Mouse (Mus musculus): ENCODE data around the gene Nedd4. TPM values are rescaled to one million over a fixed set of nuclear protein-coding genes. Genes with fewer than 3 reads are reported as not detected.

Gene Nedd4
- polyA plus RNA-seq, 1 experiment from 2014 or later: 451 TPM

DNA sequence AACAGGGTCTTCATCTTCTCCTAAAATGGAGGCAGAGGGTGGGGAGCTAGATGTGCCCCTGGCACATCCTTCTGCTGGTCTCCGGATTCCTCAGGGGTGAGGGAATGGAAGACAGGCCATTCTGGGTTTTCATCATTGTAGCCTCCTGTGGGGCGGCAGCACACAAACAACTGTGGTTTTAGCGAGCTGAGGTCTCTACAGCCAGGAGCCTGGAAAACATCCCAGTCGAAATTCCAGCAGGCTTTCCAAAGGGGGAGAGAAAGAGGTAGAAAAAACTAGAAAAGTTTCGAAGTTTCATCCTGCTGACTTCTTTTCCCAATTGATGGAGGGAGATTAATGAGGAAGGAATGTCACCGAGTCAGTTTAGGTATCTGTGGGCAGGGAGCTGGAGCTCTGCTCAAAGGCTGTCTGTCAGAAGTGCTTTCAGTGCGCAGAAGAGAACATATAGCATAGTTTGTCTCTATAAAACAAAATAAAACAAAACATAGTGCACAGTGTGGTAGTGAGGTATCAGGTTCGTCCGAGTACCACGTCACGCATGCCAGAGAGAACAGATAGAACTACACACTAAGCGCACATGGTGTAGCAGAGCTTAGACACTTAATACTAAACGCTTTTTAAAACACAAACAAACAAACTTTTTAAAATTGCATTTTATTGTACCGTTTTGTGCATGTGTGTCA, 128.5 kb downstream of the Nedd4 start:
- H3K4me1 ChIP-seq: no peaks in the 10 kb centered on the region
- no peak overlapping the region for H3K27ac ChIP-seq
- H3K36me3 ChIP-seq (replicated peaks): no peaks in the 10 kb centered on the region
- H3K27me3 ChIP-seq (replicated peaks): no peaks in the 10 kb centered on the region
- H3K9me3 ChIP-seq: no peaks in the 10 kb centered on the region
- no peak overlapping the region for H3K4me3 ChIP-seq
- no peak overlapping the region for H3K9ac ChIP-seq
- ATAC-seq (replicated peaks): no peak
- 56% methylated on average over 14 of the region's 14 CpGs for WGBS
- no peak overlapping the region for H3K4me2 ChIP-seq

- no peak for ATAC-seq (replicated peaks)
- H3K36me3 ChIP-seq (replicated peaks): no peaks in the 10 kb centered on the region
- H3K27me3 ChIP-seq (replicated peaks): no peaks in the 10 kb centered on the region
- WGBS: 48% methylated on average over 10 of the region's 10 CpGs
- H3K4me1 ChIP-seq: no peaks in the 10 kb centered on the region
- no peak overlapping the region for H3K9ac ChIP-seq
- H3K9me3 ChIP-seq: no peaks in the 10 kb centered on the region
- H3K27ac ChIP-seq: no peak overlapping the region
- H3K4me3 ChIP-seq: no peak overlapping the region
- H3K4me2 ChIP-seq: no peak overlapping the region
Measured at GRCm38 (mm10) chr9:72791213-72791582, 129.1 kb downstream of the Nedd4 start.

- Histone ChIP-seq H3K9ac (no peak overlapping the region), H3K4me1 (no peaks in the 10 kb centered on the region), H3K36me3 (replicated peaks) (no peaks in the 10 kb centered on the region), H3K4me3 (no peak overlapping the region), H3K27me3 (replicated peaks) (no peaks in the 10 kb centered on the region), H3K27ac (no peak overlapping the region), H3K9me3 (no peaks in the 10 kb centered on the region), H3K4me2 (peak overlapping the region; percentile 4; the same call in 1 of the 2 replicates)
- WGBS: 11% methylated on average over 6 of the region's 6 CpGs
- no peak for ATAC-seq (replicated peaks)
Measured at GRCm38 (mm10) chr9:72791681-72792080, 129.5 kb downstream of the Nedd4 start.

DNA sequence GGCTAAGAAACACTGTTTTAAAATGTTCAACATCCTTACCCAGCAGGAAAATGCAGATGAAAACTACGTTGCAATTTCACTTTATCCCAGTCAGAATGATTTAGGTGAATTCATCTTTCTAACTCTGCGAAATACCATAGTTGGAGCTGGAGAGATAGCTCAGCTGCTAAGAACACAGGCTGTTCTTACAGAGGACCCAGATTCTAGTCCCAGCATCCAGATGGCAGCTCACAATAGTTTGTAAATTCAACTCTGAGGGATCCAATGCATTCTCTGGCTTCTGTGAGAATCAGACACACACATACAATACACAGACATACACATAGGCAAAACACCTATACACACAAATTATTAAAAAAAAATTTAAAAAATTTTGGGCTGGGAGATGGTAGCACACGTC, 133.1 kb downstream of the Nedd4 start:
- Histone ChIP-seq H3K4me3 (no peak overlapping the region), H3K36me3 (replicated peaks) (no peaks in the 10 kb centered on the region), H3K9ac (no peak overlapping the region), H3K27ac (no peak overlapping the region), H3K9me3 (no peaks in the 10 kb centered on the region), H3K4me2 (no peak overlapping the region), H3K4me1 (no peaks in the 10 kb centered on the region), H3K27me3 (replicated peaks) (no peaks in the 10 kb centered on the region)
- ATAC-seq (replicated peaks): no peak
- 86% methylated on average over 3 of the region's 3 CpGs for WGBS

DNA sequence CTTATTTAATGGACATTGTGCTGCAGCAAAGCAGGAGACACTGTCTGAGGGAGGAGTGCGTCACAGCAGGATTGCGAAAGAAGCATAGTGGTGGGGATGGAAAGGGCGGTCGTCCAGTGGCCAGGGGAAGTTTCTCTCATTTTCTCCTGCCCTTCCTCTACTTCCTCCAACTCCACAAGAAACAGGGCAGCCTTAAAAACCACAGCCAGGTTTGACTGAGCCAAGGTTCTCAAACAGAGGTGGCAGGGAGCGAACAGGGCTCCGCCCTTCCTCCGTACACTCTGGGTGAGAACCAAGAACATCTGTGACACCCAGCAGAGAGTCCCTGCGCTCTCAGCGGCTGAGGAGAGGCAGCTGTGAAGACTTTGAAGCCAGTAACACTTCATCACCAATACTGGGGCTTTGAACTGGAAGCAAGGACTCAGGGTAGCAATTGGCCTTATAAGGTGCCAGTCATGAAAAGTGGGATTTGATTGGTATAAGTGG, 135.0 kb downstream of the Nedd4 start:
- no peaks in the 10 kb centered on the region for H3K27me3 ChIP-seq (replicated peaks)
- no peak overlapping the region for H3K4me2 ChIP-seq
- no peak overlapping the region for H3K4me3 ChIP-seq
- H3K36me3 ChIP-seq (replicated peaks): no peaks in the 10 kb centered on the region
- no peak overlapping the region for H3K27ac ChIP-seq
- ATAC-seq (replicated peaks): no peak
- no peaks in the 10 kb centered on the region for H3K9me3 ChIP-seq
- H3K4me1 ChIP-seq: no peaks in the 10 kb centered on the region
- WGBS: 52% methylated on average over 9 of the region's 9 CpGs
- no peak overlapping the region for H3K9ac ChIP-seq

Other genes with a start within 250 kb of the Nedd4 start
- gene Mns1, start 224.3 kb upstream of the Nedd4 start, polyA plus RNA-seq (2015; fragmentation: Nextera tagmentation; extraction: Ambion mirVana): 6.5 and 7.4 TPM in 2 replicates
- gene Tex9, start 170.1 kb upstream of the Nedd4 start, polyA plus RNA-seq (2015; fragmentation: Nextera tagmentation; extraction: Ambion mirVana): 32.6 and 37.3 TPM in 2 replicates
- gene Rfx7, start 130.1 kb upstream of the Nedd4 start, polyA plus RNA-seq (2015; fragmentation: Nextera tagmentation; extraction: Ambion mirVana): 17.0 and 17.9 TPM in 2 replicates
- gene Prtg, start 144.5 kb downstream of the Nedd4 start, polyA plus RNA-seq (2015; fragmentation: Nextera tagmentation; extraction: Ambion mirVana): 0.45 and 0.47 TPM in 2 replicates